Mouse (Mus musculus): ENCODE measurements around the gene Hadhb.

GRCm38 (mm10) chr5:30220666-30221065 lies 65.6 kb downstream of the Hadhb start:
- no peak for TF ChIP-seq CTCF (IDR thresholded peaks at IDR 0.05; ENCODE audit: low read depth)
- TF ChIP-seq EP300 (IDR thresholded peaks at IDR 0.05; ENCODE audit: low read depth) = no peak

All from liver, embryonic 14.5 days (tissue).